Mouse (Mus musculus) G1E (cell line): ENCODE results near the gene Slc8a3.

Experiments used
- CTCF ChIP-seq: IDR thresholded peaks from 2 replicates; pipeline ENCODE4 v1.5.1; 2012; ENCODE audit warnings: low read depth, low read length, inconsistent platforms, mixed read lengths
- GATA1 ChIP-seq: IDR thresholded peaks from 2 replicates; pipeline ENCODE4 v1.6.1; 2012; ENCODE audit warnings: borderline replicate concordance, low read length, inconsistent platforms, mixed read lengths
- GATA2 ChIP-seq: IDR thresholded peaks from 2 replicates; pipeline ENCODE4 v1.6.1; 2012; ENCODE audit warnings: low read depth, low read length, inconsistent platforms, borderline replicate concordance
- POLR2AphosphoS5 ChIP-seq: IDR thresholded peaks from 2 replicates; pipeline ENCODE4 v1.6.1; 2012; ENCODE audit warnings: low read depth, low read length, inconsistent platforms; ENCODE audit not compliant: insufficient replicate concordance
- TAL1 ChIP-seq: conservative IDR thresholded peaks from 2 replicates; pipeline ENCODE4 v1.6.1; 2012; ENCODE audit warnings: low read depth, low read length, inconsistent platforms, mixed read lengths

DNA sequence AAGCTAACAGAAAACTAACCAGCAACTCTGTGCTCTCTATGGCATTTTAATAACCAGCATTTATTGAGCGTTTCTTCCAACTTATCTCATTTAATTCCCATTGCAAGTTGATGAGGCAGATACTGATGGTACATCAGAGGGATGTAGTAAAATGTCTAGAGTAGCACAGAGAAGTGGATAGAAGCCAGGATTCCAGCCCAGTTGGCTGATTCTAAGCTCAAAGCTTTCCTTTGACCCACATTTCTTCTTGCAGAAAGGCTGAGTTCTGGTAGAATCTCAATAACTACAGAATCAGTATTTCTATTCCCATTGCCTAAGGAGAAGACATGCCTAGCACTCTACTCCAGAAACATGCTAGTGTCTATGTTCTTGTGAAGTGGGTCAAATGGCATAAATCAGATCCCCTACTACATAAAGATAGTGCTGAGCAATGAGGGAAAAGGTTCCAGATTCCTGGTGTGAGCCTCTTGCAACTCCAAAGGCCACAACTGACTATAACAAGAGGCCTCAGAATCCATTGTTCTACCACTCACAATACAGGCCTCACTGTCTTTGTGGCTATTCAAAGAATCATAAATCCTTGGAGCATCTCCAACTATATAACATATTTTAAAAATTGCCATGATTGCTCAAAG is 99.1 kb downstream of the Slc8a3 start:
- no peak for TF ChIP-seq CTCF
- no peak for TF ChIP-seq POLR2AphosphoS5
- TF ChIP-seq GATA1, result no peak
- TF ChIP-seq TAL1, result no peak
- TF ChIP-seq GATA2, result no peak
